Mouse (Mus musculus): ENCODE measurements around the gene Tlk1.

Gene Tlk1

DNA sequence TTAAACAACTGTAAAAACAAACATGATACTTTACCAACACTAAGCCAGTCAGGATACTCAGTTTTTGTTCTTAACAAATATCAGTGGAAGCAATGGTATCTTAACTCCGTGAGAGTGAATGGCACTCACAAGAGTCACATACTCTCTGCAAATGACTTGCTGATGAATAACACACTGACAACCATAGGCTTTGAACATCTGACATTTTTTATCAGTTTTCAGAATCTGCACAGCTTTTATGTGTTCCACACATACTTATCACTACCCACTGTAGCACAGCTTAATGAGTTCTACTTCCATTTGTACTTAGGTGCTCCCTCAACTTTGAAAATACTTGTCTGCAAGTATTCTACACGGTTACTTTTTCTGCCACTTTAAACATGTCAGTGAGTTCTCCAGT, 35.3 kb downstream of the Tlk1 start:
- DNase-seq (ENCODE audit: low spot score): no peak

DNA sequence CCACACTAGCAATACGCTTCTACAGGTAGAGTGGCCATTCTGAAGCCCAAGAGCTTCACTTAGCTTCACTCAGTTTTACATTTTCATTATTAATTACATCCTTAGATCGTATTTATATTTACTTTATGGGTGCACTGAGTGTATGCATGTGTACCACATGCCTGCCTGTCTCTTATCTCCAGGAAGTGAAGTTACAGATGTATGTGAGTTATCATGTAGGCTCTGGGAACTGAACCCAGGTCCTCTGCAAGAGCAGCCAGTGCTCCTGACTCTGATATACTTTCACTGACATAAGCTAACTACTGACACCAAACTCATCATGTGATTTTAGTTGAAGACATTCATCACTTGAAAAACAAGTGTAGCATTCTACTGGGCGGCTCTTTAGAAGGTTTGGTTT, 36.2 kb downstream of the Tlk1 start:
- no peak for DNase-seq (ENCODE audit: low spot score)

DNA sequence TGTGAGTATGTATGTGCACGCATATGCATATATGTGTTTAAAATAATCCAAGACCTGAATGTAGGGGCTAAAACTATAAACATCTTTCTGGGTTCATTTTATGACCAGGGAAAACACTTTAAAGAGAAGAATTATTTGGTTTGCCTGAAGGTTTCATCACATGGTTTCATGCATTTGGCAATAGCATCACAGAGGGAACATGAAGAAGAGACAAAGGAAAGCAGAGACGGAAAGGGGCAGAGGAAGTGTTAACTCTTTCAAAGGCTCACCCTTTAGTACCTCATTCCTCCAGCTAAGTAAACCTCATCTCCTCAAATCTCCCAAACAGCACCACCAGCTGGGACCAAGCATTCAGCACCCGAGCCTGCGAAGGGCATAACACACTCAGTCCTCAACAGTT, 41.1 kb downstream of the Tlk1 start:
- no peak for DNase-seq (ENCODE audit: low spot score)

DNA sequence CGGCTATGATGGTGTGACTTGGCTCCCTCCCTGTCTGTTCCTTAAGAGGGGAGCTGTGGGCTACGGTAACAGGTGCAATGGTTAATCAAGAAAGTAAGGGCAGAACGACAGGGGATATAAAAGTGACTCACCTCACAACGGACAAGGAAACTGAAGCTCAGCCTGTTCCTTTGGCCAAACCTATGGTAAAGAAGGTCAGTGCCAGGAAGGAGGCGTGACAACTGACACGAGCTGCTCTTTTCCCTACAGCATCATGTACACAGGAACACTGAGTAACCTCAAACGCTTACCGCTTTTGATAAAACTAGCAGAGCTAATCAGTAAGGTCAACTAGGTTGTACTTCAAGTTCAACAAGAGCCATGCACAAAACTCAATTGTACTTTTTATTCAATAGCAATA, 42.0 kb downstream of the Tlk1 start:
- DNase-seq (ENCODE audit: low spot score): no peak

DNA sequence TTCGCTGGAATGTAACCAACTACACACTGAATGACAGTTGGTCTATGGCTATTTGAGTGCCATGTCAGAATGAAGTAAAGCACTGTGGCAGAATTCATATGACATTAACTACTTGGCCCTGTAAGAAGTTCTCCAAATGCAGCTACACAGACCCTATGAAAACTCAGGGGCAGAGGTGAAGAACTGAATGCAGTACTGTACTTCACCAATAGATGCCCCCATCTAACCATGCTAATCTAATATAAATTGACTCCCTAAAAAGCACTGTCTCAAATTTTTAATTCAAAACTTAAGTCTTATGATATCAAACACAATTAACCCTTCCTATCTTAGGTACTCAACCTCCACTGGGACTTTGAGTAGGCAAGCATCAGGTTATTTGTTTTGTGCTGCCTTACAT, 45.9 kb downstream of the Tlk1 start:
- no peak for DNase-seq (ENCODE audit: low spot score)

DNA sequence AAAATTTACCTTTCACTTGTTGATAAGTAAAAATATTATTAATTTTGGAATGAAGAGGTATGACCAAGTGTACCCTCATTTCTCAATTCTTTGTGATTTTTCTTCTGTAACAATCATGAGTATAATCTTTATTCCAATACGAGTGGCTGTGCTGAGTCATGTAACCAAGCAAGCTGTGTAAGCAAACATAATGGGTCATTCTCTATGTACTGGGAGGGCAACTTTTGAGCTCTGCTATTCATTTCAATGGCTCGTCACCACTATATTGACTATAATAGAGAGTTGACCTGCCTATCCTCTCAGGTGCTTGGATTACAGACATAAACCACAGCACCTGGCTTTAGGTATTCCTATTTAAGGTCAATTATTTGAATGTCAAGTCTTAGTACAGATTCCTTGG, 48.8 kb downstream of the Tlk1 start:
- no peak for DNase-seq (ENCODE audit: low spot score)

DNA sequence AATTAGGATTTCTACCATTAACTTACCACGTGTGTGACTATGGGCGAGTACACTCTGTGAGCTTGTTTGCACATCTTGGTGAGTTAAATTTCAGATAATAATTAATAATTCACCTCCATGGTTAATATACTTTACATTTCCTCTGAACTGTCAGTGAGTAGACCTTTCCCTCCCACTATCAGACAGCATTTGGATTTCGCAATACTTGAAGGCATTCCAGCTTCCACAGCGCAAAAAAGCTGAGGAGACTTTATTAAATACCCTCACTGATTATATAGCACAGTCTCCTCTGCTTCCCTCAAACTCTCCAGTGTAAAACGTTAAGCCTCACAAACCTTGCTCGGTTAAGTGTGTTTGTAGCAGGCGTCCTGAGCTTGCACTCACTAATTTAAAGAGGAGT, 60.8 kb downstream of the Tlk1 start:
- no peak for DNase-seq (ENCODE audit: low spot score)

DNA sequence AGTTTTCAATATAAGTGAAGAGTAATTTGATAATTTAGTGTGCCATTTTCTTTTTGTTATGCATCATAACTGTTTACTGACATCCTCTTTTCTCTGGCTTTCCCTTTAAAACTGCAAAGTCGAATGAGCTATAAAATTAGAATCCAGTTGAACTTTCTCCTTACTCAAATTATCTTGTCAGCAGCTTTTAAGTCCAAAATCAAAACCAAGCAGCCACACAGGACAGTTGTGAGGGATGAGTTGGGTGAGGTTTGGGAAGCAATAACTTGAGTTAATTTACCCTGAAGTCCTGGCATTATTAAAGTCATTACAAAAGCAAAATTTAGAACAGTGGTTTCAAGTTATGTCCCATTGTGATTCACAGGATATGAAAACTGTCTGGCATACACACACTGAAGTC, 62.8 kb downstream of the Tlk1 start:
- DNase-seq (ENCODE audit: low spot score): no peak

DNA sequence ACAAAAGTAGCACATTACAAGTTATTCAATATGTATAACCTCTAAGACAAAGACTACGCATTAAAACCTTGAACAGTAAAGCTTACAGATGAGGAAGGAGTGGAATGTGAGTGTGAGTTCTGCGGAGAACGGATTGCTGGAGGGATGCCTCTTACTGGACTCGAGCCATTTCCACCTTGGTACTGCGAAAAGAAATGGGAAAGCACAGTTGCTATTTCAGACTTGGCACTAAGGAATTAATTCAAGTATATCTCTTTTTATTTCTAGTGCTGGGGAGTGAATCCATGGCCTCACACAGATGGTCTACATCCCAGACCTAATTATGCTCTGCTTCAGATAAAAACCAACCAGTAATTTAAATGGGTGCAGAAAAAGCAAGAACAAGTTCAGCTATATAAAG, 73.4 kb downstream of the Tlk1 start:
- DNase-seq (ENCODE audit: low spot score): no peak

DNA sequence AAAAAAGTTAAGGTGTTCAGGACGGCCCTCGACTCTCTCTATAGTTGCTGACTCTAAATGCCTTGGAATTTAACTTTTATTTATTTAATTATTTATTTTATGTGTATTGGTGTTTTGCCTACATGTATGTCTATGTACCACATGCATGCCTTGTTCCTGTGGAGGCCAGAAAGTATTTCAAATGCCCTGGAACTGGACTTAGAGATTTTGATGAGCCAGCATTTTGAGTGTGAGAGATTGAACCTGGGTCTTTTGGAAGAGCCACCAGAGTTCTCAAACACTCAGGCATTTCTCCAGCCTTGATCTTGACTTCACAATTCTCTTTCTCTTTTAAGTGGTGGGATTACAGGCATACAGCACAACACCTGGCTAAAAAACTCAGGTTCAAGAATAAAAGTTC, 73.9 kb downstream of the Tlk1 start:
- no peak for DNase-seq (ENCODE audit: low spot score)

DNA sequence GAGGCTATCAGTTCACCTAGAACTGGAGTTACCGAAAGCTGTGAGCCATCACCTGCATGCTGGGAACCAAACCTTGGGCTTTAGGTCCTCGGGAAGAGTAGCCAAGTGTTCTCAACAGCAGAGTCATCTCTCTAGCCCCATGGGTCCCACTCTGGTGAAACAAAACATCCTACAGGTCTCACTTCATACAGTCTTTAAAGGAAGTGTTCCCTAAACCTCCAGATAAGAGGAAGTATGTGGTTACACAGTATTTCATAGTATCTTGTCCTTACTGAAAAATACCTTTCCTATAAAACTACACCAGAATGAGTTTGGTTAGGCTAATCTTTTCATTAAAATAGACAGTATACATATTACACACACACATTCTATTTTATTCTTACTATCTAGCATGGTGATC, 82.9 kb downstream of the Tlk1 start:
- no peak for DNase-seq (ENCODE audit: low spot score)

DNA sequence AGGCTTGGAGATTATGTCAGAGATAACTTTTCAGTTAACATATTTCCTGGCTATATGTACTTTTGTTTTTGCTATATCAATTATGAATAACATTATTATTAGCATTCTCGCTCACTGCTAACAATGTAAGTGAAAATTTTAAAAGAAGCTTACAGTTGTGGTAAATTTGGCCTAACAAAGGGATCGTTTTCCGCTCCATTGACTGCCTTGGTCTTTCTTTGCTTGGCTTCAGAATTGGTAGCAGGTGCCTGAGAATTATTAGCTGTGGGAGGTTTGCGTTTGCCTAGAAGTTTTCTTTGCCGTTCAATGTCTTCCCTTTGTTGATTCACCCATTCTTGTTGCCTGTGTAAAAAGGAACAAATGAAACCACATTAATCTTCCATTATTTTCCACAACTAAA, 83.6 kb downstream of the Tlk1 start:
- DNase-seq (ENCODE audit: low spot score): no peak

DNA sequence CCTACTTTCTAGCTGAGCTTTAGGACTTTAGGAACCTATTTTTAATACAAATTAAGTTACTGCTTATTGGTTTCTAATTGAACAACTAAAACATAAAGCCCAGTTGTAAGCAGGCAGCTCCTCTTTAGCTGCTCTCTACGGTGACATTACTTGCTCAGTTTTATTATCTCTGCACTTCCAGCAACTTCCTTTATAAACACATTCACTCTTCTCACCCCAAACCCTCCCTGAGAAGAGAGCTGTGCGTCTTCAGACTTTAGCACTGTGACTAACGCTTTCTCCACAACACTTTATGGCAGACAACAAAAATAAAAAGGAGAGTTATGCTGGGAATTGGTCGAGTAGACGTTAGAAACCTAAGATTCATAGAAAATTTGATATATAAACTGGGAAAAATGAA, 89.5 kb downstream of the Tlk1 start:
- DNase-seq (ENCODE audit: low spot score): no peak

DNA sequence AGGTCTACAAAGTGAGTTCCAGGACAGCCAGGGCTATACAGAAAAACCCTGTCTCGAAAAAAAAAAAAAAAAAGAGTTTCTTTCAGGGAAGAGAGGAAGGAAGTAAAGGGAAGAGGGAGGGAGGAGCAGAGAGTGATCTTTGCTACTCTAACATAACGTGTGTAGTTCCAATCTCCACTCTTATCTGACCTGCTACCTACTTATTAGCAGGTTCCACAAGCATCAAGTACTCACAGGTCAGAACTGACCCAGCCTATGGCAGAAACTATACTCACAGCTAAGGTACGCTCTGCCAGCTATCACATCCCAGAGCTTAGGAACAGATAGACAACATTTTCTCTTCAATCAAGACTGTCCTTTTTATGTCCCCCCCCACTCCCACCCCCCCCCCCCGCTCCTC, 90.0 kb downstream of the Tlk1 start:
- DNase-seq (ENCODE audit: low spot score): no peak

DNA sequence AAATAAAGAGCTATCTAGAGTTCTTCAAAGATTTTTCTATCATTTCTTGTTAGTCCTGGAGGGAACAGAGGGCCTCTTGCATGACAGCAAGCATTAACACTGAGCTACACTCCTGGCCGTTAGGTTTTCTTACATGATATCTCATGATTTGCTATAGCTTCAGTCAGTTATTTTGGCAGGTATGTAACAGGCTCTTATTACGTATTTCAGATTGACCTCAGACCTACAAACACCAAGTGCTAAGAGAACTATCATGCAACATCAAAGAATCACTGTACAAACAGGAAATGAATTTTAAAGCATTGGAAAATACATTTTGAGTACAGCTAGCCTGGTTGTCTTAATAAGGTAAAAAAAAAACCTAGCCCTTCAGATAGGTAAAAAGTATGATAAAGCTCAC, 98.4 kb downstream of the Tlk1 start:
- no peak for DNase-seq (ENCODE audit: low spot score)

DNA sequence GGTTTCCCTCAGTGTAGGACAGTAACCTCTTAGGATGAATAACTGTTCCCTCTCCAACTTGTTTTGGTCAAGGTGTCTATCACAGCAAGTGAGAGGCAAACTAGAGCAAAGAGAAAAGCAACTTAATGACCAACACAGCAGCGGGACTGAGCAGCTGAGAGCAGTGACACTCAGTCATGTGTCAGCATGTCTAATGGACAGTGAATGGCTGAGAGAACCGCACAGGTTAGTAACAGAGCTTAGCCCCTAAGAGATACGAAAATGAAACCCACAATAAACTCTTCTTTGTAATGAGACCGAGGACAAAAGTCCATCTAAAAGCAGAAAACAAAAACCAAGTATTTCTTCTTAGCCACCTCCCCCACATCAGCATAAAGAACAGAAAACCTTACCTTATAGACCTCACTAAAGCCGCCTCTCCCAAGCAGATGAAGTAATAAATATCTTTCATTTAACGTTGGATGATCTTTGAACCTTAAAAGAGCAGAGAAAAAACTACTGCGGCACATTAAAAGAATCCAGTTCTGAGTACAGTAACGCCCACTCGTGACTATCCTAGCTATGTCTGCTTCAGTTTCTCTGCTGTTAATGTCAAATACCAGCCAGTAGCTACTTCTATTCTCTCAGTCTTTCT, 101.8 kb downstream of the Tlk1 start:
- no peak for DNase-seq (ENCODE audit: low spot score)

DNA sequence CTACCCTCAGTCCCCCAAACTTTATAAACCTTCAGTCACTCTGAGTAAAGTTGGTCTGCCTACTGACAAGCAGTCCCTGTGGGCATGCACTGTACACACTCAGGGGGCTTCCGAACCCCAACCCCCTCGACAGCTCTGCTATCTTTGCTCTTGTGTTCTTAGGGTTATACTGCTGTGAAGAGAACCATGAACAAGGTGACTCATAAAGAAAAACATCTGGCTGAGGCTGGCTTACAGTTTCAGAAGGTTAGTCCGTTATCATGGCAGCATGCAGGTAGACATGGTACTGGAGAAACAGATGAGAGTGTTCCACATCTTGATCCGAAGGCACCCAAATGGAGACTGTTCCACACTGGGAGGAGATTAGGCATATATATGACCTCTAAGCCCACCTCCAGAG, 114.7 kb downstream of the Tlk1 start:
- DNase-seq (ENCODE audit: low spot score): no peak

DNA sequence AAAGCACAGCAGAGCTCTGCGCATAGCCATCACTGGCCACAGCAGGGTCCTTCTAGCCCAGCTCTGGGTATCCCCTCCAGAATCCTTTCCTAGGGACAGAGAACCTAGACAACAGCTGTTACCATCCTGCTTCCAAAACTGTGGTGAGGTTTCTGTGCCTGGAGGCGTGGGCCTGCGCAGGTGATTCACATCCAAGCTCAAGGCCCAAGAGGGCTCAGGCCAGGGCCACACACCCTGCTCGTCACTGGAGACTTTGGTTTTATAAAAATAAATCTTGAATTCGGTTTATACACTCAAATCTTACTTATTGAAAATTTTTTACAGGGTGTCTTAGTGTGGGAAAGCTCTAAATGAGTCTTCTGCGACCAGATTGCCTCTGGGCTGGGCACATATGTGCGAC, 115.3 kb downstream of the Tlk1 start:
- DNase-seq (ENCODE audit: low spot score): no peak

DNA sequence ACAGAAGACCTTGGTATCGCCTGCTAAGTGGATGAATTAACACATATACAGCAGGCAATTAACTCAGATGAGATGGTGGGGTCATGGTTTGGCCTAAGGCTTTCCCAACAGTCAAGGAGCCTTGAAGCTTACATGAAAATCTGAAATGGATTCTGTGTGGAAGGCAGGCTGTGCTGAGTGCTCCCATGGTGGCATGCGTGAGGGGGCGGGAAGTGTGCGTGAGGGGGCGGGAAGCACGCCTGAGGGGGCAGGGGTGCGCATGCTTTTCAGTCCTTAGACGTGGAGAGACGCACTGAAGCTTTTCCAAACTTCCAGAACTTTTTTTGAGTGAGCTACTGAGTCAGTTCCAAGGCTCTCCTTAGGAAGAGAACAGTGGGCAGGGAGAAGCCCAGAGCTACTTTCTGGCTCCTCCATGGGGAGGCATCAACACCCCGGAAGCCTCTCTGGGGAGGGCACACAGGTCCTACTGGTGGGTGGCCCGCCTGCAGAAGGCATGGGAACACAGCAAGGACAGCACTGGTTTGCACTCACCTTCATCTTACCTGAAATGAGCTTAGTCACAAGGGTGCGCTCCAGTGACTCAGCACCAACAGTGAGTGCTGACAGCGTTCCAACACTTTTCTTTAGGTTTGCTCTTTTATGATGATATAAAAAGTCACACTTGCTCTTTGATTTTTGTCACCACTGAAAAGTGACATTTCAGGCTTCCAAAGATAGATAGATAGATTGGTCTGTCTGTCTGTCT, 116.4 kb downstream of the Tlk1 start:
- DNase-seq (ENCODE audit: low spot score): no peak

DNA sequence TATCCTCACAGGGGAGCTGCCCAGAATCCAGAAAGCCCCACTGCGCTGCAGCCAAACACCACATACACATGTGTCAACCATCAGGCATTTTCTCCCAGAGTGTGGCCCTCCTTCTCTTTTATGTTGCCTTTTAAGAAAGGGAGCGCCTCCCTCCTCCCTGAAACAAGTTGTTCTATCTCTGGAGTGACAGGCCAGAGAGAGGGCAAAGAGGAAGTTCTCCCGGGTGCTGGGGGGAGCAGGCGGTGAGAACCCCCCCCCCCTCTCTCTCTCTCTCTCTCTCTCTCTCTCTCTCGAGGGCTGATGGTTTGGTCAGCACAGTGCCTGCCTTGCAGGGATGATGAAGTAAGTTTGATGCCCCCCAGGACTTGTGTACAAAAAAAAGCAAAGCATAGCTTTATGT, 123.1 kb downstream of the Tlk1 start:
- no peak for DNase-seq (ENCODE audit: low spot score)

DNA sequence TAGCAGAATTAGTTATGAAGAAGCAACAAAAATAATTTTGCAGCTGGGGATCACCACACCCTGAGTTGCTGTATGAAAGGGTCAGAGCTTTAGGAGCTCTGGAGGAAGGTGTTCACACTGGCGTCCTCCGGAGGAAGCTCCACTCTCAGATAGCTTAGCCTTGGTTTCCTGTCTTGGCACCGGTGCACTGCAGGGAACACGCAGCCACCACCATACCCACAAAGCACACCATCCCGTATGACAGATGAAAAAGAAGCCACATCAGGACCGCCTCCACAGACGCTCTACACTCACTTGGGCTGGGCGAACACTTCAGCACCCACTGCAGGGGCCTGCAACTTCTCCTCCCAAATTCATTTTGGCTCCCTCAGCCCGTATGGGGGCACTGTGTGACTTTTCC, 124.0 kb downstream of the Tlk1 start:
- no peak for DNase-seq (ENCODE audit: low spot score)

DNA sequence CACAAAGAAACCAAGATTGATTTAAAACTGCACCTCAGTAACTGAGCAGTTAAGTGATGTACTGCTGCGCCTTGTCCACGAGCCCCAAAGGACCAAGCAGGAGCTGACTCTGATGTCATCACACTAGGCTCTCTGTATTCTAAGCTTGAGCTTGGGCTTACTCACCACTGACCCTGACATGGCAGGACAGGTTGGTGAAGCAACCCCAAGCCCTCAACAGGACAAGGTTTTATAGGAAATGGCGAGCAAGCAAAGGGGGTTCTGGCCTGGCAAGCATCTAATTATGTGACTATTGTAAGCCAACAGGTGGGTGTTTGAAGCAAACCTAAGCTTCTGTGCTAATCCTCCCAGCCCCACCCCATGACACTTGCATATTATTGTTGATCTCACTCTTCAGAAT, 124.7 kb downstream of the Tlk1 start:
- no peak for DNase-seq (ENCODE audit: low spot score)

DNA sequence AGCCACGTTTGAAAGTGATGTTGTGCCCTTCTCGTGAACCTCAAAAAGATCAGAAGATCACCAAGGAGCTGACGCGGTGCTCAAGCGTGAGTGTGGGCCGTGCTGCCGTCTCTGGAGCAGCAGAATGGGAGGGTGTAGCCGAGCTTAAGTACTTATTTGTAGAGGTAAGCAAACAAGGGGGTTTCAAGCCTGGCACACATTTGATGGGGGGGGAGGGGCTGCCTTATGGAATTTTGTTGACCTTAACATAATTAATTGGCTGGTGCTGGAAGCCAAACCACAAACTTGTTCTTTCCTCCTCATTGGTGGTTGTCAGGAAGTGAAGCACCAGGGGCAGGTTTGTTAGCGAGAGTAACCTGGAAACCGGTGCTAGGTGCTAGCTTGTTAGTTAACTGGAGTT, 129.8 kb downstream of the Tlk1 start:
- no peak for DNase-seq (ENCODE audit: low spot score)

DNA sequence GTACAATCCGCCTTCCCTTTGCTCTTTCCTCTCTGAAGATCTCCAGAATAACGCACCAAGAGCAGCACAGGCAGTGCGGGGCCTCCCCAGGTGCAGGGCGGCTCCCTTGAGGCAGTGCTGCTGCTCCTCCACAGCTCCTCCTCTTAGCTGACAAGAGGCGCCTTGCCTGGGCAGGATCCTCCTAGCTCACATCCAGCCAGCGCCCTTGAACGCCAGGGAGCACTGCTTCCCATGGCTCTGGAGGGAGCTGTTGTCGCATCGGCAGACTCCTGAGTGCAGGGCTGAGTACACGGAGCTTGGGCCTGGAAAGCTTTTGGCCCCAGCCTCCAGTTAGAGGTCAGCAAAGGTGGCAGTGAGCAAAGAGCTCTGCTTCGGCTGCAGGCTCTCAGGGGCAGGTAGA, 135.3 kb downstream of the Tlk1 start:
- no peak for DNase-seq (ENCODE audit: low spot score)
